Mouse (Mus musculus) T-cell, adult 2 months (primary cell): Measurements from ENCODE around the gene Uggt1.

Source experiments
- DNase-seq: peaks from one replicate; pipeline ENCODE4 v3.0.0; 2022; ENCODE audit warnings: low spot score

Uggt1 gene

GRCm38 (mm10) chr1:36257276-36257675 is 12.8 kb upstream of the Uggt1 start:
- DNase-seq = no peak

GRCm38 (mm10) chr1:36255871-36256640 is 11.5 kb upstream of the Uggt1 start:
- no peak for DNase-seq

- no peak for DNase-seq
Observed at GRCm38 (mm10) chr1:36254635-36255360, 10.3 kb upstream of the Uggt1 start.

GRCm38 (mm10) chr1:36252791-36253190 is 8.3 kb upstream of the Uggt1 start:
- peak; percentile 80 for DNase-seq

GRCm38 (mm10) chr1:36251426-36251825 is 6.9 kb upstream of the Uggt1 start:
- DNase-seq = no peak

- no peak for DNase-seq
Observed at GRCm38 (mm10) chr1:36246688-36247087, 2.2 kb upstream of the Uggt1 start.

- no peak for DNase-seq
Observed at GRCm38 (mm10) chr1:36244828-36245215, 302 bp upstream of the Uggt1 start.

GRCm38 (mm10) chr1:36243447-36244057 is 968 bp downstream of the Uggt1 start:
- no peak for DNase-seq

GRCm38 (mm10) chr1:36241903-36242429 is 2.6 kb downstream of the Uggt1 start:
- no peak for DNase-seq

- DNase-seq = no peak
Observed at GRCm38 (mm10) chr1:36240176-36240575, 4.3 kb downstream of the Uggt1 start.

- no peak for DNase-seq
Observed at GRCm38 (mm10) chr1:36239396-36239795, 5.1 kb downstream of the Uggt1 start.

- no peak for DNase-seq
Observed at GRCm38 (mm10) chr1:36235855-36236254, 8.7 kb downstream of the Uggt1 start.

- no peak for DNase-seq
Observed at GRCm38 (mm10) chr1:36235057-36235639, 9.4 kb downstream of the Uggt1 start.

- DNase-seq = no peak
Observed at GRCm38 (mm10) chr1:36233218-36233617, 11.3 kb downstream of the Uggt1 start.

GRCm38 (mm10) chr1:36230919-36231705 is 13.4 kb downstream of the Uggt1 start:
- no peak for DNase-seq

GRCm38 (mm10) chr1:36228461-36228860 is 16.1 kb downstream of the Uggt1 start:
- no peak for DNase-seq

- DNase-seq = peak; percentile 6
Observed at GRCm38 (mm10) chr1:36224648-36225047, 19.9 kb downstream of the Uggt1 start.

GRCm38 (mm10) chr1:36214324-36214723 is 30.2 kb downstream of the Uggt1 start:
- no peak for DNase-seq

- DNase-seq = no peak
Observed at GRCm38 (mm10) chr1:36201739-36202138, 42.8 kb downstream of the Uggt1 start.

- DNase-seq = no peak
Observed at GRCm38 (mm10) chr1:36194482-36194881, 50.0 kb downstream of the Uggt1 start.

GRCm38 (mm10) chr1:36191966-36192365 is 52.6 kb downstream of the Uggt1 start:
- DNase-seq = no peak

GRCm38 (mm10) chr1:36180038-36180437 is 64.5 kb downstream of the Uggt1 start:
- DNase-seq = no peak
